ENCODE assay signal across 24 mouse cellular contexts in genomic region chr9:123766996-123767395, GRCm38 (mm10). TPM values are rescaled to one million over a fixed set of nuclear protein-coding genes. Genes with fewer than 3 reads are reported as not detected.
A peak's percentile ranks its signal among the peaks of the same experiment; 100 is the strongest.
DNase-seq lines count a peak whose midpoint lies in the region; ATAC-seq and TF ChIP-seq lines count a peak whose summit lies in the region.
"Had no signal": no experiment of that assay in that cellular context is flagged by ENCODE, and none has a peak within 500 bp of the region (broad histone marks: within the 10 kb centered on the region; RNA-seq: fewer than 3 reads in every experiment).

No protein-coding gene starts in this region.

- no peaks in the 10 kb centered on the region for H3K27me3 ChIP-seq in spleen, adult 2 months (ENCODE audit: control insufficient read depth, insufficient read depth, low read length)
- no peaks in the 10 kb centered on the region for H3K27me3 ChIP-seq in midbrain, postnatal 0 days (ENCODE audit: insufficient read depth, low read length)
- H3K27me3 ChIP-seq: CH12.LX; embryonic facial prominence, embryonic 15.5 days; heart, embryonic 15.5 days; hindbrain, embryonic 15.5 days had no signal

- H3K4me2 ChIP-seq in midbrain, postnatal 0 days (ENCODE audit: low read depth, low read length, poor library complexity, severe bottlenecking) = no peak overlapping the region
- H3K4me2 ChIP-seq: embryonic facial prominence, embryonic 15.5 days; heart, embryonic 15.5 days; hindbrain, embryonic 15.5 days had no signal

- H3K9ac ChIP-seq in midbrain, postnatal 0 days (replicated peaks; ENCODE audit: low read length, poor library complexity, severe bottlenecking) = no peak overlapping the region
- H3K9ac ChIP-seq: embryonic facial prominence, embryonic 15.5 days; heart, embryonic 15.5 days; hindbrain, embryonic 15.5 days had no signal

- 75% methylated on average over 3 of the region's 3 CpGs for WGBS in spleen, adult 2 months
- 86% methylated on average over 3 of the region's 3 CpGs for WGBS in midbrain, postnatal 0 days

- peak overlapping the region; percentile 22; the same call in 1 of the 2 replicates for H3K4me3 ChIP-seq in spleen, adult 2 months (ENCODE audit: extremely low read depth, insufficient read depth, insufficient read length)
- H3K4me3 ChIP-seq in midbrain, postnatal 0 days (ENCODE audit: low read depth, low read length) = no peak overlapping the region
- H3K4me3 ChIP-seq: embryonic facial prominence, embryonic 15.5 days; erythroblast, embryonic 14.5 days; forebrain, embryonic 10.5 days; heart, embryonic 15.5 days; hindbrain, embryonic 15.5 days had no signal

- peaks cover 14% of the 10 kb centered on the region; the same call in 1 of the 2 replicates for H3K4me1 ChIP-seq in spleen, adult 2 months (ENCODE audit: control insufficient read depth, insufficient read depth, insufficient read length)
- no peaks in the 10 kb centered on the region for H3K4me1 ChIP-seq in midbrain, postnatal 0 days (ENCODE audit: insufficient read depth, low read length)
- H3K4me1 ChIP-seq: forebrain, embryonic 10.5 days; heart, embryonic 15.5 days; hindbrain, embryonic 15.5 days had no signal

- TF ChIP-seq CTCF in spleen, adult 2 months (IDR thresholded peaks at IDR 0.05; ENCODE audit: extremely low read depth, insufficient read depth, insufficient read length, insufficient replicate concordance) = no peak
- TF ChIP-seq CTCF in midbrain, postnatal 0 days (IDR thresholded peaks at IDR 0.05) = no peak

- DNase-seq in spleen, adult 2 months (ENCODE audit: low read depth in 1 of 2, low spot score in 2 of 2) = peak in 1 of 2 experiments; percentile 12
- DNase-seq in spleen, postnatal 10 days (ENCODE audit: low spot score in 2 of 2) = no peak
- peak; percentile 80 for DNase-seq in thymus, postnatal 0 days (ENCODE audit: low spot score)
- peak; percentile 72 to 82 for DNase-seq in thymus, postnatal 36 days
- DNase-seq in midbrain, postnatal 0 days (ENCODE audit: low spot score) = no peak
- no peak for DNase-seq in layer of hippocampus, postnatal 10 days (ENCODE audit: low spot score in 2 of 2)
- DNase-seq: adrenal gland, adult 2 months; adrenal gland, postnatal 25 days; cerebellum, adult 8-10 months; cerebellum, postnatal 14 days; embryo, embryonic 11 days; gastrocnemius, postnatal 36 days; heart, adult 11 months; heart, postnatal 36 days had no signal

- no peak for ATAC-seq in midbrain, postnatal 0 days (ENCODE audit: low FRiP score)
- ATAC-seq: forebrain, embryonic 14.5 days; Patski had no signal

- H3K27ac ChIP-seq in spleen, adult 2 months (ENCODE audit: insufficient read depth, low read length) = peak overlapping the region; percentile 14
- no peak overlapping the region for H3K27ac ChIP-seq in midbrain, postnatal 0 days (ENCODE audit: low read depth, low read length)
- H3K27ac ChIP-seq: embryonic facial prominence, embryonic 15.5 days; forebrain, embryonic 10.5 days; heart, embryonic 15.5 days; hindbrain, embryonic 15.5 days had no signal

- no peaks in the 10 kb centered on the region for H3K9me3 ChIP-seq in midbrain, postnatal 0 days (ENCODE audit: low read length)
- H3K9me3 ChIP-seq: embryonic facial prominence, embryonic 15.5 days; forebrain, embryonic 10.5 days; heart, embryonic 15.5 days; hindbrain, embryonic 15.5 days had no signal

- TF ChIP-seq POLR2A in spleen, adult 2 months (IDR thresholded peaks at IDR 0.05; ENCODE audit: low read depth, low read length) = no peak

- no peaks in the 10 kb centered on the region for H3K36me3 ChIP-seq in spleen, adult 2 months (ENCODE audit: control insufficient read depth, insufficient read depth, low read length)
- H3K36me3 ChIP-seq in midbrain, postnatal 0 days (ENCODE audit: insufficient read depth, low read length) = no peaks in the 10 kb centered on the region
- H3K36me3 ChIP-seq: embryonic facial prominence, embryonic 15.5 days; forebrain, embryonic 10.5 days; heart, embryonic 15.5 days; hindbrain, embryonic 15.5 days had no signal

RNA-seq across cellular contexts. Expression of gene Cxcr6, which starts 39.3 kb away (rescaled TPM):
- polyA plus RNA-seq in spleen, adult 2 months (2012; rRNA removed) = 4.2 and 5.2 TPM in 2 replicates
- polyA plus RNA-seq in thymus, postnatal 0 days (2015; fragmentation: Nextera tagmentation; extraction: Ambion mirVana) = 17.4 and 17.8 TPM in 2 replicates
- not detected in 2 replicates for total RNA-seq in midbrain, postnatal 0 days (2014; rRNA removed)
- polyA plus RNA-seq in midbrain, postnatal 0 days (2015; fragmentation: Nextera tagmentation; extraction: Ambion mirVana) = 0.12 TPM in 1 of 2 replicates, not detected in the other
- total RNA-seq in layer of hippocampus, postnatal 10 days (2021) = not detected
- total RNA-seq: adrenal gland, postnatal 25 days; gastrocnemius, adult 8-10 months; gastrocnemius, postnatal 36 days; heart, postnatal 36 days had no signal
- polyA plus RNA-seq: embryonic facial prominence, embryonic 11.5 days; erythroblast, embryonic 14.5 days had no signal

RNA-seq across cellular contexts. Expression of gene Lztfl1, which starts 49.5 kb away (rescaled TPM):
- 1.00 and 1.4 TPM in 2 replicates for polyA plus RNA-seq in spleen, adult 2 months (2012; rRNA removed)
- 143 and 152 TPM in 2 replicates for polyA plus RNA-seq in thymus, postnatal 0 days (2015; fragmentation: Nextera tagmentation; extraction: Ambion mirVana)
- total RNA-seq in midbrain, postnatal 0 days (2014; rRNA removed) = 35.4 and 37.0 TPM in 2 replicates
- 44.4 and 47.3 TPM in 2 replicates for polyA plus RNA-seq in midbrain, postnatal 0 days (2015; fragmentation: Nextera tagmentation; extraction: Ambion mirVana)
- 10 to 100 TPM; 57.7 to 57.8 TPM for total RNA-seq in layer of hippocampus, postnatal 10 days (2021)

Comparison
In these comparisons a context has a peak if more than half of its experiments do, and no peak if none do; other contexts are left out.
1. DNase-seq: peak in thymus, postnatal 0 days (single experiment) and thymus, postnatal 36 days (2 of 2); none in spleen, postnatal 10 days (0 of 2), midbrain, postnatal 0 days (single experiment) and layer of hippocampus, postnatal 10 days (0 of 2).
2. RNA of gene Lztfl1, which starts 49.5 kb away (polyA plus RNA-seq): 143 to 152 TPM in thymus, postnatal 0 days and 44.4 to 47.3 TPM in midbrain, postnatal 0 days; 1.00 to 1.4 TPM in spleen, adult 2 months; every median in the first group is over 10 times any median in the second.